Mouse (Mus musculus): ENCODE data around the gene Noto. TPM values are rescaled to one million over a fixed set of nuclear protein-coding genes. Genes with fewer than 3 reads are reported as not detected.
"Not testable (repeated sequence)": the region's sequence is repeated elsewhere in the genome, so short reads cannot be mapped to it uniquely, and the experiment has no call there.

Gene Noto
- polyA plus RNA-seq, 1 experiment from 2014 or later: not detected

- 81% methylated on average over 3 of the region's 3 CpGs for WGBS
Measured at GRCm38 (mm10) chr6:85443488-85444233, 20.0 kb downstream of the Noto start.

GRCm38 (mm10) chr6:85444266-85444965, 20.7 kb downstream of the Noto start:
- H3K27ac ChIP-seq (ENCODE audit: low read depth, low read length): no peak overlapping the region

More at GRCm38 (mm10) chr6:85443488-85444233, 20.0 kb downstream of the Noto start:
- H3K4me1 ChIP-seq (ENCODE audit: control insufficient read depth, insufficient read depth, low read length): peaks cover 7% of the 10 kb centered on the region; the same call in 1 of the 2 replicates
- no peak overlapping the region for H3K4me2 ChIP-seq (replicated peaks; ENCODE audit: low read depth, low read length)
- no peaks in the 10 kb centered on the region for H3K9me3 ChIP-seq (ENCODE audit: control insufficient read depth, low read length)
- no peaks in the 10 kb centered on the region for H3K27me3 ChIP-seq (ENCODE audit: control insufficient read depth, insufficient read depth, low read length)
- H3K27ac ChIP-seq (ENCODE audit: low read depth, low read length): no peak overlapping the region
- H3K9ac ChIP-seq (ENCODE audit: low read depth, low read length): no peak overlapping the region
- H3K4me3 ChIP-seq (ENCODE audit: low read length): no peak overlapping the region
- H3K36me3 ChIP-seq (ENCODE audit: control insufficient read depth, insufficient read depth, low read length): peaks cover 74% of the 10 kb centered on the region
- no peak for ATAC-seq (ENCODE audit: low FRiP score, low TSS enrichment)

GRCm38 (mm10) chr6:85445286-85445685, 21.6 kb downstream of the Noto start:
- H3K4me1 ChIP-seq (ENCODE audit: control insufficient read depth, insufficient read depth, low read length): peaks cover 7% of the 10 kb centered on the region; the same call in 1 of the 2 replicates
- H3K4me3 ChIP-seq (ENCODE audit: low read length): no peak overlapping the region
- H3K4me2 ChIP-seq (replicated peaks; ENCODE audit: low read depth, low read length): no peak overlapping the region
- 41% methylated on average over 5 of the region's 5 CpGs for WGBS
- ATAC-seq (ENCODE audit: low FRiP score, low TSS enrichment): peak; percentile 85
- no peaks in the 10 kb centered on the region for H3K9me3 ChIP-seq (ENCODE audit: control insufficient read depth, low read length)
- H3K36me3 ChIP-seq (ENCODE audit: control insufficient read depth, insufficient read depth, low read length): peaks cover 57% of the 10 kb centered on the region
- H3K27me3 ChIP-seq (ENCODE audit: control insufficient read depth, insufficient read depth, low read length): no peaks in the 10 kb centered on the region
- H3K27ac ChIP-seq (ENCODE audit: low read depth, low read length): peak overlapping the region; percentile 8; the same call in 1 of the 2 replicates
- H3K9ac ChIP-seq (ENCODE audit: low read depth, low read length): no peak overlapping the region

More at GRCm38 (mm10) chr6:85444266-85444965, 20.7 kb downstream of the Noto start:
- H3K4me2 ChIP-seq (replicated peaks; ENCODE audit: low read depth, low read length): no peak overlapping the region
- no peak overlapping the region for H3K9ac ChIP-seq (ENCODE audit: low read depth, low read length)
- H3K9me3 ChIP-seq (ENCODE audit: control insufficient read depth, low read length): no peaks in the 10 kb centered on the region
- no peaks in the 10 kb centered on the region for H3K27me3 ChIP-seq (ENCODE audit: control insufficient read depth, insufficient read depth, low read length)
- no peak overlapping the region for H3K4me3 ChIP-seq (ENCODE audit: low read length)
- WGBS: 83% methylated on average over 8 of the region's 8 CpGs
- peaks cover 66% of the 10 kb centered on the region for H3K36me3 ChIP-seq (ENCODE audit: control insufficient read depth, insufficient read depth, low read length)
- H3K4me1 ChIP-seq (ENCODE audit: control insufficient read depth, insufficient read depth, low read length): peaks cover 7% of the 10 kb centered on the region; the same call in 1 of the 2 replicates
- no peak for ATAC-seq (ENCODE audit: low FRiP score, low TSS enrichment)

GRCm38 (mm10) chr6:85447351-85447750, 23.7 kb downstream of the Noto start:
- 87% methylated on average over 6 of the region's 6 CpGs for WGBS
- ATAC-seq (ENCODE audit: low FRiP score, low TSS enrichment): no peak

GRCm38 (mm10) chr6:85450140-85450539, 26.5 kb downstream of the Noto start:
- not testable (repeated sequence) for H3K9ac ChIP-seq (ENCODE audit: low read depth, low read length); H3K4me3 ChIP-seq (ENCODE audit: low read length); H3K27ac ChIP-seq (ENCODE audit: low read depth, low read length); H3K9me3 ChIP-seq (ENCODE audit: control insufficient read depth, low read length); H3K27me3 ChIP-seq (ENCODE audit: control insufficient read depth, insufficient read depth, low read length); ATAC-seq (ENCODE audit: low FRiP score, low TSS enrichment)
- Histone ChIP-seq H3K36me3 (ENCODE audit: control insufficient read depth, insufficient read depth, low read length) (peaks cover 21% of the 10 kb centered on the region), H3K4me2 (replicated peaks; ENCODE audit: low read depth, low read length) (peak overlapping the region; percentile 85), H3K4me1 (ENCODE audit: control insufficient read depth, insufficient read depth, low read length) (peaks cover 13% of the 10 kb centered on the region; the same call in 1 of the 2 replicates)
- 65% methylated on average over 1 of the region's 1 CpGs for WGBS

More at GRCm38 (mm10) chr6:85447351-85447750, 23.7 kb downstream of the Noto start:
- Histone ChIP-seq H3K36me3 (ENCODE audit: control insufficient read depth, insufficient read depth, low read length) (peaks cover 38% of the 10 kb centered on the region), H3K27me3 (ENCODE audit: control insufficient read depth, insufficient read depth, low read length) (no peaks in the 10 kb centered on the region), H3K9me3 (ENCODE audit: control insufficient read depth, low read length) (no peaks in the 10 kb centered on the region), H3K4me3 (ENCODE audit: low read length) (no peak overlapping the region), H3K4me1 (ENCODE audit: control insufficient read depth, insufficient read depth, low read length) (peaks cover 7% of the 10 kb centered on the region; the same call in 1 of the 2 replicates), H3K9ac (ENCODE audit: low read depth, low read length) (no peak overlapping the region), H3K4me2 (replicated peaks; ENCODE audit: low read depth, low read length) (no peak overlapping the region), H3K27ac (ENCODE audit: low read depth, low read length) (no peak overlapping the region)

- H3K4me3 ChIP-seq (ENCODE audit: low read length): peak within 1 kb of the TSS; percentile 63
- peak; percentile 95 for ATAC-seq (ENCODE audit: low FRiP score, low TSS enrichment)
- peak within 1 kb of the TSS; percentile 82 for H3K9ac ChIP-seq (ENCODE audit: low read depth, low read length)
- H3K9me3 ChIP-seq (ENCODE audit: control insufficient read depth, low read length): no peaks in the 10 kb centered on the region
- H3K4me2 ChIP-seq (replicated peaks; ENCODE audit: low read depth, low read length): peak within 1 kb of the TSS; percentile 90
- H3K4me1 ChIP-seq (ENCODE audit: control insufficient read depth, insufficient read depth, low read length): peaks cover 14% of the 10 kb centered on the region
- WGBS: 2% methylated on average over 81 of the region's 96 CpGs
- no peaks in the 10 kb centered on the region for H3K27me3 ChIP-seq (ENCODE audit: control insufficient read depth, insufficient read depth, low read length)
- H3K27ac ChIP-seq (ENCODE audit: low read depth, low read length): peak within 1 kb of the TSS; percentile 93
- peaks cover 14% of the 10 kb centered on the region for H3K36me3 ChIP-seq (ENCODE audit: control insufficient read depth, insufficient read depth, low read length)
Measured at GRCm38 (mm10) chr6:85450697-85451663, 27.3 kb downstream of the Noto start, which contains the start of gene Cct7. TSS of gene Cct7 (plus strand) at chr6:85451514.

- peak within 1 kb of the TSS; percentile 63 for H3K4me3 ChIP-seq (ENCODE audit: low read length)
- H3K27me3 ChIP-seq (ENCODE audit: control insufficient read depth, insufficient read depth, low read length): no peaks in the 10 kb centered on the region
- no peaks in the 10 kb centered on the region for H3K9me3 ChIP-seq (ENCODE audit: control insufficient read depth, low read length)
- H3K36me3 ChIP-seq (ENCODE audit: control insufficient read depth, insufficient read depth, low read length): peaks cover 8% of the 10 kb centered on the region; the same call in 1 of the 2 replicates
- H3K4me1 ChIP-seq (ENCODE audit: control insufficient read depth, insufficient read depth, low read length): peaks cover 17% of the 10 kb centered on the region
- H3K27ac ChIP-seq (ENCODE audit: low read depth, low read length): peak within 1 kb of the TSS; percentile 93
- peak within 1 kb of the TSS; percentile 82 for H3K9ac ChIP-seq (ENCODE audit: low read depth, low read length)
- peak within 1 kb of the TSS; percentile 90 for H3K4me2 ChIP-seq (replicated peaks; ENCODE audit: low read depth, low read length)
- peak; percentile 89 for ATAC-seq (ENCODE audit: low FRiP score, low TSS enrichment)
- under 1% methylated on average over 53 of the region's 54 CpGs for WGBS
Measured at GRCm38 (mm10) chr6:85451664-85452410, 28.2 kb downstream of the Noto start, which contains the start of gene Pradc1. TSS of gene Pradc1 (minus strand) at chr6:85451970.

- peak overlapping the region; percentile 90 for H3K4me2 ChIP-seq (replicated peaks; ENCODE audit: low read depth, low read length)
- WGBS: 0% methylated on average over 15 of the region's 15 CpGs
- H3K27me3 ChIP-seq (ENCODE audit: control insufficient read depth, insufficient read depth, low read length): no peaks in the 10 kb centered on the region
- H3K9me3 ChIP-seq (ENCODE audit: control insufficient read depth, low read length): no peaks in the 10 kb centered on the region
- H3K4me1 ChIP-seq (ENCODE audit: control insufficient read depth, insufficient read depth, low read length): peaks cover 17% of the 10 kb centered on the region
- peak overlapping the region; percentile 93; the same call in 1 of the 2 replicates for H3K27ac ChIP-seq (ENCODE audit: low read depth, low read length)
- H3K4me3 ChIP-seq (ENCODE audit: low read length): peak overlapping the region; percentile 63
- no peak for ATAC-seq (ENCODE audit: low FRiP score, low TSS enrichment)
- peak overlapping the region; percentile 77 for H3K9ac ChIP-seq (ENCODE audit: low read depth, low read length)
- peaks cover 4% of the 10 kb centered on the region; the same call in 1 of the 2 replicates for H3K36me3 ChIP-seq (ENCODE audit: control insufficient read depth, insufficient read depth, low read length)
Measured at GRCm38 (mm10) chr6:85452411-85452665, 28.7 kb downstream of the Noto start.

Measured in kidney, embryonic 14.5 days (tissue).